Mouse (Mus musculus) stomach, embryonic 16.5 days (tissue): Measurements from ENCODE around the gene Hnrnpu. TPM values are rescaled to one million over a fixed set of nuclear protein-coding genes. Genes with fewer than 3 reads are reported as not detected.

Experiments
- ATAC-seq: fragments of 200-750 bp; cut with Nextera tagmentation; 2 replicates; pipeline ENCODE4 v1.8.0; 2017; ENCODE audit warnings: moderate number of reproducible peaks, moderate TSS enrichment; ENCODE audit not compliant: insufficient read depth, low FRiP score
- H3K27ac ChIP-seq: fragments of 300-500 bp; sonication (generic); 2 replicates; pipeline ENCODE4 v1.5.1; 2014; ENCODE audit warnings: low read length
- H3K27me3 ChIP-seq: fragments of 300-500 bp; sonication (generic); 2 replicates; pipeline ENCODE4 v1.6.1; 2014; ENCODE audit warnings: low read length, control low read depth, mixed read lengths; ENCODE audit not compliant: control insufficient read depth, insufficient read depth
- H3K36me3 ChIP-seq: fragments of 300-500 bp; sonication (generic); 2 replicates; pipeline ENCODE4 v1.6.1; 2014; ENCODE audit warnings: low read length; ENCODE audit not compliant: control insufficient read depth, insufficient read depth
- H3K4me1 ChIP-seq: fragments of 300-500 bp; sonication (generic); 2 replicates; pipeline ENCODE4 v1.6.1; 2014; ENCODE audit warnings: low read length, control low read depth, mixed read lengths; ENCODE audit not compliant: control insufficient read depth, insufficient read depth
- H3K4me2 ChIP-seq: fragments of 300-500 bp; sonication (generic); 2 replicates; pipeline ENCODE4 v1.6.1; 2014; ENCODE audit warnings: low read depth, low read length, mixed read lengths
- H3K4me3 ChIP-seq: fragments of 300-500 bp; sonication (generic); replicated peaks from 2 replicates; pipeline ENCODE4 v1.5.1; 2014; ENCODE audit warnings: mild to moderate bottlenecking, low read length
- H3K9ac ChIP-seq: fragments of 300-500 bp; sonication (generic); 2 replicates; pipeline ENCODE4 v1.6.1; 2014; ENCODE audit warnings: low read length
- H3K9me3 ChIP-seq: fragments of 300-500 bp; sonication (generic); replicated peaks from 2 replicates; pipeline ENCODE4 v1.6.1; 2016; ENCODE audit warnings: low read length, control low read depth; ENCODE audit not compliant: control insufficient read depth
- WGBS: fragments of 180-500 bp; shearing (Covaris S2); extraction: QIAGEN DNeasy Blood & Tissue Kit; methylation state at CpG from one replicate; pipeline ENCODE4 v1.1.7; 2014; 5-methylcytosine and 5-hydroxymethylcytosine counted together
- polyA plus RNA-seq: library from polyadenylated mRNA; unstranded; fragments of >200 nt; fragmentation: Nextera tagmentation; extraction: Ambion mirVana; gene quantifications from 2 replicates; pipeline ENCODE4 v1.2.1, GENCODE M21; 2015

The Hnrnpu gene
- polyA plus RNA-seq, 1 experiment from 2014 or later, result 162 TPM

- ATAC-seq, result no peak
- H3K9me3 ChIP-seq, result no peaks in the 10 kb centered on the region
- H3K4me3 ChIP-seq, result no peak overlapping the region
- no peaks in the 10 kb centered on the region for H3K27me3 ChIP-seq
- no peak overlapping the region for H3K9ac ChIP-seq
- no peak overlapping the region for H3K4me2 ChIP-seq
- peaks cover 52% of the 10 kb centered on the region for H3K36me3 ChIP-seq
- no peak overlapping the region; the same call in 1 of the 2 replicates for H3K27ac ChIP-seq
- H3K4me1 ChIP-seq, result peaks cover 14% of the 10 kb centered on the region; the same call in 1 of the 2 replicates
- 53% methylated on average over 6 of the region's 6 CpGs for WGBS
These were observed 7.7 kb downstream of the Hnrnpu start for GRCm38 (mm10) chr1:178329946-178330345.

- no peak overlapping the region for H3K4me3 ChIP-seq
- H3K9me3 ChIP-seq, result no peaks in the 10 kb centered on the region
- H3K36me3 ChIP-seq, result peaks cover 51% of the 10 kb centered on the region
- no peak overlapping the region for H3K27ac ChIP-seq
- no peak overlapping the region for H3K4me2 ChIP-seq
- no peak overlapping the region for H3K9ac ChIP-seq
- WGBS, result 65% methylated on average over 5 of the region's 5 CpGs
- H3K27me3 ChIP-seq, result no peaks in the 10 kb centered on the region
- ATAC-seq, result no peak
- H3K4me1 ChIP-seq, result peaks cover 10% of the 10 kb centered on the region; the same call in 1 of the 2 replicates
These were observed 8.6 kb downstream of the Hnrnpu start for GRCm38 (mm10) chr1:178329017-178329416.

GRCm38 (mm10) chr1:178326950-178327349 lies 10.6 kb downstream of the Hnrnpu start:
- H3K4me1 ChIP-seq, result peaks cover 3% of the 10 kb centered on the region; the same call in 1 of the 2 replicates
- H3K9ac ChIP-seq, result no peak overlapping the region
- no peak overlapping the region for H3K4me3 ChIP-seq
- H3K27me3 ChIP-seq, result no peaks in the 10 kb centered on the region
- peaks cover 36% of the 10 kb centered on the region for H3K36me3 ChIP-seq
- WGBS, result 71% methylated on average over 1 of the region's 1 CpGs
- no peak overlapping the region for H3K4me2 ChIP-seq
- no peaks in the 10 kb centered on the region for H3K9me3 ChIP-seq
- no peak overlapping the region for H3K27ac ChIP-seq
- ATAC-seq, result no peak

GRCm38 (mm10) chr1:178326357-178326756 lies 11.2 kb downstream of the Hnrnpu start:
- Histone ChIP-seq H3K9ac (no peak overlapping the region), H3K4me2 (no peak overlapping the region), H3K27me3 (no peaks in the 10 kb centered on the region), H3K4me1 (peaks cover 6% of the 10 kb centered on the region; the same call in 1 of the 2 replicates), H3K27ac (no peak overlapping the region), H3K4me3 (no peak overlapping the region), H3K36me3 (peaks cover 31% of the 10 kb centered on the region), H3K9me3 (no peaks in the 10 kb centered on the region)
- ATAC-seq, result no peak
- 84% methylated on average over 1 of the region's 1 CpGs for WGBS

GRCm38 (mm10) chr1:178324568-178324967 lies 13.0 kb downstream of the Hnrnpu start:
- H3K27ac ChIP-seq, result no peak overlapping the region
- no peak for ATAC-seq
- no peaks in the 10 kb centered on the region for H3K27me3 ChIP-seq
- H3K36me3 ChIP-seq, result peaks cover 22% of the 10 kb centered on the region
- H3K4me1 ChIP-seq, result peaks cover 20% of the 10 kb centered on the region
- no peak overlapping the region for H3K4me3 ChIP-seq
- H3K9me3 ChIP-seq, result no peaks in the 10 kb centered on the region
- no peak overlapping the region for H3K9ac ChIP-seq
- no peak overlapping the region for H3K4me2 ChIP-seq
- 88% methylated on average over 1 of the region's 1 CpGs for WGBS

- no peak overlapping the region for H3K4me2 ChIP-seq
- peaks cover 20% of the 10 kb centered on the region for H3K4me1 ChIP-seq
- no peak for ATAC-seq
- H3K4me3 ChIP-seq, result no peak overlapping the region
- WGBS, result 87% methylated on average over 1 of the region's 1 CpGs
- H3K36me3 ChIP-seq, result peaks cover 12% of the 10 kb centered on the region
- H3K27me3 ChIP-seq, result no peaks in the 10 kb centered on the region
- H3K9ac ChIP-seq, result no peak overlapping the region
- no peak overlapping the region for H3K27ac ChIP-seq
- H3K9me3 ChIP-seq, result no peaks in the 10 kb centered on the region
These were observed 14.4 kb downstream of the Hnrnpu start for GRCm38 (mm10) chr1:178323235-178323634.

DNA sequence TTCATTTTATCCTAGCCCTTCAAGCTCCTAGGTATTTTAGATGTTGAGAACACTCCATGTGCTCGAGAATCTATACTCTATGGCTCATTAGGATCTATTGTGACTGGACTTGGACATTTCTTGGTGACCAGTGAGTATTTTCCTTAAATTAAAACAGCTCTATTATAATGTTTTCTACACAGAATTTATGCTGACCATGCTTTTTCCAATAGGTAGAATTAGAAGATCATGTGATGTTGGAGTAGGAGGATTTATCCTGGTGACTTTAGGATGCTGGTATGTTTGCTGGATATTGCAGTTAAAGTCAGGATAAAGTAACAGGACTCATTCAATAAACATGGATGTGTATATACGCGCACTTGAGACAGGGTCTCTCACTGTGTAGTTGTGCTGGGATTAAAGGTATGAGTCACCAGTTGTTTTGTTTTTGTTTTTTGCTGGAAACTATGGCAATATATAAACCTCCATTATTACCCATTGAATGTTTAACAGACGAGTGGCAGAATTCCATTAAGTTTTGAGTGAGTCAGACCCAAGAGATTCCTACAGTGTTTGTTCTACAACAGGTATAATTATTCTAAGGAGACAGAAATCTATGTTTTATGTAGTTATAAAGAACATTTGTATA lies 15.8 kb downstream of the Hnrnpu start:
- Histone ChIP-seq H3K27me3 (no peaks in the 10 kb centered on the region), H3K9me3 (no peaks in the 10 kb centered on the region), H3K27ac (no peak overlapping the region), H3K4me2 (0 out of 2 replicates have a peak overlapping the region, but pooled peaks have one; percentile 73), H3K36me3 (peaks cover 4% of the 10 kb centered on the region; the same call in 1 of the 2 replicates), H3K4me1 (peaks cover 23% of the 10 kb centered on the region), H3K4me3 (no peak overlapping the region), H3K9ac (no peak overlapping the region)
- no peak for ATAC-seq
- 59% methylated on average over 4 of the region's 4 CpGs for WGBS

- WGBS, result 31% methylated on average over 5 of the region's 5 CpGs
- peak overlapping the region; percentile 79 for H3K4me3 ChIP-seq
- no peaks in the 10 kb centered on the region for H3K27me3 ChIP-seq
- no peaks in the 10 kb centered on the region for H3K9me3 ChIP-seq
- H3K9ac ChIP-seq, result 0 out of 2 replicates have a peak overlapping the region, but pooled peaks have one; percentile 88
- peaks cover 23% of the 10 kb centered on the region for H3K4me1 ChIP-seq
- peak overlapping the region; percentile 100; the same call in 1 of the 2 replicates for H3K27ac ChIP-seq
- ATAC-seq, result no peak
- peaks cover 3% of the 10 kb centered on the region; the same call in 1 of the 2 replicates for H3K36me3 ChIP-seq
- H3K4me2 ChIP-seq, result peak overlapping the region; percentile 73
These were observed 16.6 kb downstream of the Hnrnpu start for GRCm38 (mm10) chr1:178320723-178321590.
